8 mouse cellular contexts compared by ENCODE assay signal in genomic region chr16:4419546-4420297, GRCm38 (mm10). TPM values are rescaled to one million over a fixed set of nuclear protein-coding genes. Genes with fewer than 3 reads are reported as not detected.
DNase-seq lines count a peak whose midpoint lies in the region; ATAC-seq and TF ChIP-seq lines count a peak whose summit lies in the region.

No protein-coding gene starts in this region.

- no peaks in the 10 kb centered on the region for H3K27me3 ChIP-seq in liver, postnatal 0 days (ENCODE audit: insufficient read depth, low read length)
- H3K27me3 ChIP-seq in neural tube, embryonic 15.5 days (replicated peaks), result no peaks in the 10 kb centered on the region

- ATAC-seq in liver, postnatal 0 days, result peak; percentile 72
- peak; percentile 82 for ATAC-seq in neural tube, embryonic 15.5 days (ENCODE audit: low FRiP score)

- H3K4me1 ChIP-seq in liver, postnatal 0 days (ENCODE audit: insufficient read depth), result peaks cover 27% of the 10 kb centered on the region
- H3K4me1 ChIP-seq in neural tube, embryonic 15.5 days, result peaks cover 56% of the 10 kb centered on the region

- peak; percentile 42 for DNase-seq in urinary bladder, postnatal 25 days (ENCODE audit: low spot score)
- no peak for DNase-seq in urinary bladder, postnatal 10 days (ENCODE audit: low spot score)
- DNase-seq in cerebellum, adult 9-11 months, result peak; percentile 76
- DNase-seq in gastrocnemius, postnatal 4 days (ENCODE audit: low spot score in 2 of 2), result peak; percentile 28 to 69
- DNase-seq in kidney, adult 9 months, result peak; percentile 55
- peak; percentile 64 for DNase-seq in liver, postnatal 0 days
- DNase-seq in thymus, postnatal 4 days, result peak; percentile 68

- peak overlapping the region; percentile 96 for H3K4me2 ChIP-seq in liver, postnatal 0 days (ENCODE audit: low read depth, low read length)
- H3K4me2 ChIP-seq in neural tube, embryonic 15.5 days, result peak overlapping the region; percentile 92

- H3K27ac ChIP-seq in liver, postnatal 0 days (ENCODE audit: low read depth), result peak overlapping the region; percentile 80
- peak overlapping the region; percentile 87 for H3K27ac ChIP-seq in neural tube, embryonic 15.5 days (replicated peaks)

- peak overlapping the region; percentile 66 for H3K4me3 ChIP-seq in liver, postnatal 0 days (ENCODE audit: low read depth, low read length)
- H3K4me3 ChIP-seq in neural tube, embryonic 15.5 days (replicated peaks), result peak overlapping the region; percentile 94

- no peak for TF ChIP-seq EP300 in liver, postnatal 0 days (IDR thresholded peaks at IDR 0.05; ENCODE audit: low read depth)

- peak overlapping the region; percentile 72 for H3K9ac ChIP-seq in liver, postnatal 0 days (replicated peaks)
- peak overlapping the region; percentile 82 for H3K9ac ChIP-seq in neural tube, embryonic 15.5 days (replicated peaks)

- H3K9me3 ChIP-seq in liver, postnatal 0 days (ENCODE audit: low read length), result no peaks in the 10 kb centered on the region
- H3K9me3 ChIP-seq in neural tube, embryonic 15.5 days (replicated peaks), result no peaks in the 10 kb centered on the region

- no peaks in the 10 kb centered on the region for H3K36me3 ChIP-seq in liver, postnatal 0 days (replicated peaks; ENCODE audit: insufficient read depth, low read length)
- no peaks in the 10 kb centered on the region for H3K36me3 ChIP-seq in neural tube, embryonic 15.5 days

- TF ChIP-seq CTCF in liver, postnatal 0 days (IDR thresholded peaks at IDR 0.05; ENCODE audit: low read depth), result no peak

- WGBS in liver, postnatal 0 days (ENCODE audit: insufficient replicate concordance), result under 1% methylated on average over 65 of the region's 85 CpGs
- WGBS in neural tube, embryonic 15.5 days, result under 1% methylated on average over 85 of the region's 85 CpGs

RNA-seq across cellular contexts. Expression of gene Adcy9, which starts 0.6 kb away (rescaled TPM):
- total RNA-seq in gastrocnemius, postnatal 4 days (2021), result 10 to 100 TPM; 18.1 to 19.3 TPM
- 0.80 and 0.94 TPM in 2 replicates for polyA plus RNA-seq in liver, postnatal 0 days (2015; fragmentation: Nextera tagmentation; extraction: Ambion mirVana)
- polyA plus RNA-seq in neural tube, embryonic 15.5 days (2015; fragmentation: Nextera tagmentation; extraction: Ambion mirVana), result 4.0 and 5.0 TPM in 2 replicates
